Mouse (Mus musculus) limb, embryonic 10.5 days (tissue): ENCODE data around the gene Nr1i3. TPM values are rescaled to one million over a fixed set of nuclear protein-coding genes. Genes with fewer than 3 reads are reported as not detected.
A peak's percentile ranks its signal among the peaks of the same experiment; 100 is the strongest.

Experiments
- DNase-seq: peaks from one replicate; pipeline ENCODE4 v3.0.0-alpha.2; 2017; ENCODE audit warnings: low spot score
- H3K27ac ChIP-seq: fragments of 300-500 bp; sonication (generic); 2 replicates; pipeline ENCODE4 v1.5.1; 2016; ENCODE audit warnings: mild to moderate bottlenecking
- H3K27me3 ChIP-seq: fragments of 300-500 bp; sonication (generic); 2 replicates; pipeline ENCODE4 v1.6.1; 2016; ENCODE audit warnings: low read depth, mild to moderate bottlenecking; ENCODE audit not compliant: poor library complexity, severe bottlenecking
- H3K36me3 ChIP-seq: fragments of 300-500 bp; sonication (generic); 2 replicates; pipeline ENCODE4 v1.6.1; 2016; ENCODE audit warnings: mild to moderate bottlenecking, moderate library complexity
- H3K4me1 ChIP-seq: fragments of 300-500 bp; sonication (generic); 2 replicates; pipeline ENCODE4 v1.6.1; 2016
- H3K4me3 ChIP-seq: fragments of 300-500 bp; sonication (generic); 2 replicates; pipeline ENCODE4 v1.5.1; 2016; ENCODE audit warnings: mild to moderate bottlenecking, moderate library complexity
- H3K9me3 ChIP-seq: fragments of 300-500 bp; sonication (generic); replicated peaks from 2 replicates; pipeline ENCODE4 v1.6.1; 2016; ENCODE audit warnings: mild to moderate bottlenecking
- WGBS: fragments of 180-500 bp; shearing (Covaris S2); methylation state at CpG from one replicate; pipeline ENCODE4 v1.1.7; 2016; 5-methylcytosine and 5-hydroxymethylcytosine counted together
- polyA plus RNA-seq: library from polyadenylated mRNA; unstranded; fragments of >200 nt; fragmentation: Nextera tagmentation; extraction: Ambion mirVana; gene quantifications from 2 replicates; pipeline ENCODE4 v1.2.1, GENCODE M21; 2016

The Nr1i3 gene
- polyA plus RNA-seq, 1 experiment from 2014 or later: 0.23 TPM

- peaks cover 55% of the 10 kb centered on the region for H3K27me3 ChIP-seq
- no peak for DNase-seq
- H3K4me3 ChIP-seq: no peak overlapping the region
- no peaks in the 10 kb centered on the region for H3K9me3 ChIP-seq
- H3K36me3 ChIP-seq: no peaks in the 10 kb centered on the region
- 72% methylated on average over 13 of the region's 13 CpGs for WGBS
- H3K27ac ChIP-seq: no peak overlapping the region
- H3K4me1 ChIP-seq: peaks cover 35% of the 10 kb centered on the region
Observed at GRCm38 (mm10) chr1:171187851-171188700, 25.7 kb upstream of the Nr1i3 start.

DNA sequence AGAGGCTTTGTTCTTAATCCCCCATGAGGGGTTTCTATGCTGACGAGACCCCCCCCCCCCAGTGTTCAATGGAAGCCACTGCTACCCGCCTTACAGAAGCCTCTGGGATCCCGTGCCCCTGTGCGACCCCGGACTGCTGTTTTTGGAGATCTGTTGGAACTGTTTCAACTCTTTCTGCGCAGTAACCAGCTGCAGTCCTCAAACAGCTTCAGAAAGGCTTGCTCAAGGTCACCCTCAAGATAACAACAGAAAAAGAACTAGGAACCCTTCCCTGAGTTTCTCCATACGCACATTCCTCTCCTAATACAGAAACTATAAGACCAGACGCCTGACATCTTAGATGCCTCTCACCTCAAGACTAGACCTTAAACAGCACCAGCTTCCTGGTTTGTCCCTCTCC lies 24.7 kb upstream of the Nr1i3 start:
- Histone ChIP-seq H3K4me3 (no peak overlapping the region), H3K36me3 (no peaks in the 10 kb centered on the region), H3K4me1 (peaks cover 40% of the 10 kb centered on the region), H3K27me3 (peaks cover 65% of the 10 kb centered on the region), H3K27ac (peak overlapping the region; percentile 53; the same call in 1 of the 2 replicates), H3K9me3 (no peaks in the 10 kb centered on the region)
- no peak for DNase-seq
- 43% methylated on average over 8 of the region's 8 CpGs for WGBS

DNA sequence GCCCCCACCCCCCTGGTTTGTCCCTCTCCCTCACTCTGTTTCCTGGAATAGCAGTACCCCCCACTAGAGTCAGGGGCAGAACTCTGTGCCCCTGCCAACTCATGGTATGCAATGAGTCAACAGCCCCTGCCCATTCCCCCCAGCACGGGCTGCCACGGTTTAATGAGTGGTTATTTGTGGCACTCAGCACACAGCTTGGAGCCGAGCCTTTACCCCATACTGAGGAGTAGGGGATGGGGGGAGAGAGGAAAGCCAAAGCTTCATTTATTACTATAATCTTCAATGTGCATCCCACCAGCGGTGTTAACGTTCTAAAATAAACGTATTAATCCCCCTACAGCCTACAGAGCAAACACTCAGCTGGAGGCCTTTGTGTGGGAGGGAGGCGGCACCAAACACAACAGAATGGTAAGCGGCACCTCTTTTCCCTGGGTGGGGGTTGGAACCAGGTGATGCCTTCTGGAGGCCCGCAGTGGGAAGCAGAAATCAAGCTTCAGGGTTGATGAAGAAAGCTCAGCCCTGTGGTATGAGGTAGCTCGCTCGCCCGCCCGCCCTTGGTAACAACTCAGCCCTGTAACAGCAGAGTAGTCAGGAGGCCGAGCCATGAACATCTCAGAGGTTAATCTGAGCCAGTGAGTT lies 24.2 kb upstream of the Nr1i3 start:
- Histone ChIP-seq H3K36me3 (no peaks in the 10 kb centered on the region), H3K27me3 (peaks cover 71% of the 10 kb centered on the region), H3K9me3 (no peaks in the 10 kb centered on the region), H3K4me1 (peaks cover 46% of the 10 kb centered on the region), H3K27ac (peak overlapping the region; percentile 53; the same call in 1 of the 2 replicates), H3K4me3 (no peak overlapping the region)
- whole genome bisulfite sequencing: 38% methylated on average over 14 of the region's 14 CpGs
- no peak for DNase-seq

DNA sequence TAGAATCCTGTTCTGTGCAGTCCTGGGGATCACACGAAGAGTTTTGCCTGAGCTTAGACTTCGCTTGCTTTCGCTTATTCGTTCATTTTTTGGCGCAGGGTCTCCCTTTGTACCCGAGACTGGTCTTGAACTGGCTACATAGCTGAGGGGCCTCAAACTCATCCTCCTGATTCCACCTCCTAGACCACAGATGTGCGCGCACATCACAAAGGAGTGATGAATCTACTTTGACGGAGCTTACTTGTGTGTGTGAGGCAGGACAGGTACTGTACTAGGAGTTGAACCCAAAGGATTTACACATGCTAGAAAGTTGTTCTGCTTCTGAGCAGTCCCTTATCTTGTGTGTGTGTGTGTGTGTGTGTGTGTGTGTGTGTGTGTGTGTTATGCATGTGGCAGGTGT lies 22.9 kb upstream of the Nr1i3 start:
- Histone ChIP-seq H3K27ac (no peak overlapping the region), H3K36me3 (no peaks in the 10 kb centered on the region), H3K27me3 (peaks cover 77% of the 10 kb centered on the region), H3K4me3 (no peak overlapping the region), H3K9me3 (no peaks in the 10 kb centered on the region), H3K4me1 (peaks cover 50% of the 10 kb centered on the region)
- WGBS: 94% methylated on average over 9 of the region's 9 CpGs
- no peak for DNase-seq

DNA sequence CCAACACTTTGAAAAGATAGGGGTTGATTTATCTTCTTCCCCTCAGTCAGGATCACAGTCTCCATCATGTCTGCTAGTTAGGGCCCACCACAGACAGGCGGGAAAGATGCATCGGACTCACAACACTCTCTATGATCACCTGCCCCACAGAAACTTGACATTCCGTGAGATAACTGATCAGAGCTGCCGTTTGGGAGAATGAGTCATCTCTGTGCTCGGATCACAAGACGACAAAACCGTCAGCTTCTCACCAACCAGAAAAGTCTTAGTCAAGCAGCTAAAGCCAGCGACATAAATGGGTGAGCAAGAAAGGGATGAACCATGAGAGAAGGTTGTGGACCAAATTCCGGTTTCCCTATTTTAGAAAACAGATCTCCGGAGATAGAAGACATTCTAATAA lies 21.5 kb upstream of the Nr1i3 start:
- H3K4me3 ChIP-seq: no peak overlapping the region
- H3K36me3 ChIP-seq: no peaks in the 10 kb centered on the region
- no peaks in the 10 kb centered on the region for H3K9me3 ChIP-seq
- H3K4me1 ChIP-seq: peaks cover 48% of the 10 kb centered on the region
- DNase-seq: no peak
- WGBS: 49% methylated on average over 10 of the region's 10 CpGs
- H3K27me3 ChIP-seq: peaks cover 85% of the 10 kb centered on the region
- H3K27ac ChIP-seq: no peak overlapping the region

- Histone ChIP-seq H3K9me3 (no peaks in the 10 kb centered on the region), H3K4me3 (peak overlapping the region; percentile 12), H3K4me1 (peaks cover 48% of the 10 kb centered on the region), H3K36me3 (no peaks in the 10 kb centered on the region), H3K27ac (no peak overlapping the region), H3K27me3 (peaks cover 92% of the 10 kb centered on the region)
- WGBS: 4% methylated on average over 18 of the region's 18 CpGs
- peak; percentile 39 for DNase-seq
Observed at GRCm38 (mm10) chr1:171193093-171193840, 20.5 kb upstream of the Nr1i3 start.

- no peak overlapping the region for H3K4me3 ChIP-seq
- H3K9me3 ChIP-seq: no peaks in the 10 kb centered on the region
- no peaks in the 10 kb centered on the region for H3K36me3 ChIP-seq
- WGBS: 27% methylated on average over 11 of the region's 11 CpGs
- H3K4me1 ChIP-seq: peaks cover 43% of the 10 kb centered on the region
- peaks cover 97% of the 10 kb centered on the region for H3K27me3 ChIP-seq
- H3K27ac ChIP-seq: no peak overlapping the region
- DNase-seq: peak; percentile 42
Observed at GRCm38 (mm10) chr1:171193911-171194830, 19.6 kb upstream of the Nr1i3 start.

- H3K27ac ChIP-seq: no peak overlapping the region; the same call in 1 of the 2 replicates
- H3K27me3 ChIP-seq: peaks cover 90% of the 10 kb centered on the region
Observed at GRCm38 (mm10) chr1:171195046-171195822, 18.5 kb upstream of the Nr1i3 start.

GRCm38 (mm10) chr1:171195887-171196397 lies 17.8 kb upstream of the Nr1i3 start, which contains the start of gene Pcp4l1:
Gene Pcp4l1 (minus strand): TSS chr1:171196268.
- H3K36me3 ChIP-seq: no peaks in the 10 kb centered on the region
- DNase-seq: peak; percentile 72
- H3K4me1 ChIP-seq: peaks cover 35% of the 10 kb centered on the region
- H3K4me3 ChIP-seq: peak within 1 kb of the TSS; percentile 65
- WGBS: under 1% methylated on average over 33 of the region's 33 CpGs
- H3K9me3 ChIP-seq: no peaks in the 10 kb centered on the region
- H3K27ac ChIP-seq: peak within 1 kb of the TSS; percentile 28; the same call in 1 of the 2 replicates
- peaks cover 83% of the 10 kb centered on the region for H3K27me3 ChIP-seq

More at GRCm38 (mm10) chr1:171195046-171195822, 18.5 kb upstream of the Nr1i3 start:
- Histone ChIP-seq H3K9me3 (no peaks in the 10 kb centered on the region), H3K4me3 (peak overlapping the region; percentile 65), H3K4me1 (peaks cover 35% of the 10 kb centered on the region), H3K36me3 (no peaks in the 10 kb centered on the region)
- peak; percentile 38 for DNase-seq
- 4% methylated on average over 20 of the region's 20 CpGs for WGBS

DNA sequence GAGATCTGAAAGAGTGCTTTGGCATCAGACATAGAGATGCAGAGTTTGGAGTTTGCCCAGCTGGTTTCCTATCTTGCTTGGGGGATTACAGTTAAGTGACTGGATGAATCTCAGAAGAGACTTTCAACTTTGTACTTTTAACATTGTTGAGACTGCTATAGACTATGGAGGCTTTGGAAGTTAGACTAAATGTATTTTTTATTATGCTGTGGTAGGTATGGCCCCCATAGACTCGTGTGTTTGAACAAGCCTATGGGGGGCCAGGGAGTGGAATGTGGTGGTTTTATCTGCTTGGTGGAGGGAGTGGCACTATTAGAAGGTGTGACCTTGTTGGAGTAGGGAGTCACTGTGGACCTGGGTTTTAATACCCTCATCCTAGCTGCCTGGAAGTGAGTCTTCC lies 14.2 kb upstream of the Nr1i3 start:
- DNase-seq: no peak
- Histone ChIP-seq H3K9me3 (no peaks in the 10 kb centered on the region), H3K27ac (no peak overlapping the region), H3K27me3 (peaks cover 47% of the 10 kb centered on the region), H3K36me3 (no peaks in the 10 kb centered on the region), H3K4me3 (no peak overlapping the region), H3K4me1 (peaks cover 19% of the 10 kb centered on the region)
- 36% methylated on average over 1 of the region's 1 CpGs for WGBS

GRCm38 (mm10) chr1:171200769-171201168 lies 13.0 kb upstream of the Nr1i3 start:
- WGBS: 98% methylated on average over 1 of the region's 1 CpGs
- H3K27ac ChIP-seq: no peak overlapping the region
- H3K36me3 ChIP-seq: no peaks in the 10 kb centered on the region
- no peaks in the 10 kb centered on the region for H3K9me3 ChIP-seq
- no peak overlapping the region for H3K4me3 ChIP-seq
- H3K27me3 ChIP-seq: peaks cover 35% of the 10 kb centered on the region
- H3K4me1 ChIP-seq: peaks cover 9% of the 10 kb centered on the region
- DNase-seq: no peak
